Mouse (Mus musculus) gastrocnemius, postnatal 4 days (tissue): Measurements from ENCODE around the gene Rara. TPM values are rescaled to one million over a fixed set of nuclear protein-coding genes. Genes with fewer than 3 reads are reported as not detected.
A peak's percentile ranks its signal among the peaks of the same experiment; 100 is the strongest.

Source experiments
- DNase-seq, 2 experiments: peaks; one replicate each; pipeline ENCODE4 v3.0.0; 2021 to 2022; ENCODE audit warnings: low spot score in 2 of 2, mixed read lengths in 2 of 2
- total RNA-seq, 2 experiments: library from RNA; stranded (reverse); gene quantifications; 2 replicates each; pipeline ENCODE4 v1.2.3; 2021

Rara gene
- total RNA-seq, 2 experiments from 2014 or later = 44.6 to 45.9 TPM

- DNase-seq = no peak
These were observed 37.9 kb downstream of the Rara start for GRCm38 (mm10) chr11:98965416-98966077.

- peak in 1 of 2 experiments; percentile 79 for DNase-seq
These were observed 39.0 kb downstream of the Rara start for GRCm38 (mm10) chr11:98966499-98967141.

GRCm38 (mm10) chr11:98968079-98968478, 40.5 kb downstream of the Rara start:
- peak in 1 of 2 experiments; percentile 20 for DNase-seq

GRCm38 (mm10) chr11:98968716-98969495, 41.3 kb downstream of the Rara start:
- peak in 1 of 2 experiments; percentile 9 for DNase-seq

- peak in 1 of 2 experiments; percentile 40 for DNase-seq
These were observed 41.9 kb downstream of the Rara start for GRCm38 (mm10) chr11:98969496-98969927.

- peak in 1 of 2 experiments; percentile 21 for DNase-seq
These were observed 42.7 kb downstream of the Rara start for GRCm38 (mm10) chr11:98970191-98970925.

- peak in 1 of 2 experiments; percentile 68 for DNase-seq
These were observed 43.9 kb downstream of the Rara start for GRCm38 (mm10) chr11:98971316-98972031.

- peak; percentile 76 to 84 for DNase-seq
These were observed 44.6 kb downstream of the Rara start for GRCm38 (mm10) chr11:98972215-98972614.

- no peak for DNase-seq
These were observed 45.3 kb downstream of the Rara start for GRCm38 (mm10) chr11:98972801-98973360.

- peak in 1 of 2 experiments; percentile 31 for DNase-seq
These were observed 46.0 kb downstream of the Rara start for GRCm38 (mm10) chr11:98973584-98973983.

GRCm38 (mm10) chr11:98974213-98974612, 46.6 kb downstream of the Rara start:
- DNase-seq = no peak

GRCm38 (mm10) chr11:98974871-98975719, 47.5 kb downstream of the Rara start:
- DNase-seq = peak in 1 of 2 experiments; percentile 65

- no peak for DNase-seq
These were observed 51.0 kb downstream of the Rara start for GRCm38 (mm10) chr11:98978526-98979148.

- DNase-seq = no peak
These were observed 51.7 kb downstream of the Rara start for GRCm38 (mm10) chr11:98979356-98979755.

GRCm38 (mm10) chr11:98981289-98981996, 53.8 kb downstream of the Rara start:
- DNase-seq = no peak

GRCm38 (mm10) chr11:98981997-98982772, 54.6 kb downstream of the Rara start:
- DNase-seq = peak in 1 of 2 experiments; percentile 69

- no peak for DNase-seq
These were observed 55.1 kb downstream of the Rara start, which contains the start of gene Gjd3 for GRCm38 (mm10) chr11:98982773-98983133. Gjd3 (minus strand) TSS chr11:98983016.
